Mouse (Mus musculus) heart, embryonic 15.5 days (tissue): ENCODE results near the gene Tex52. TPM values are rescaled to one million over a fixed set of nuclear protein-coding genes. Genes with fewer than 3 reads are reported as not detected.

ENCODE experiments used
- ATAC-seq: fragments of 200-750 bp; cut with Nextera tagmentation; replicated peaks from 2 replicates; pipeline ENCODE4 v1.8.0; 2017; ENCODE audit warnings: low read depth, moderate TSS enrichment; ENCODE audit not compliant: insufficient number of reproducible peaks, insufficient read depth, low FRiP score
- H3K27ac ChIP-seq: fragments of 300-500 bp; sonication (generic); 2 replicates; pipeline ENCODE4 v1.5.1; 2015; ENCODE audit warnings: mild to moderate bottlenecking, inconsistent platforms
- H3K27me3 ChIP-seq: fragments of 300-500 bp; sonication (generic); 2 replicates; pipeline ENCODE4 v1.6.1; 2015; ENCODE audit warnings: inconsistent platforms
- H3K36me3 ChIP-seq: fragments of 300-500 bp; sonication (generic); 2 replicates; pipeline ENCODE4 v1.6.1; 2015; ENCODE audit warnings: mild to moderate bottlenecking, inconsistent platforms
- H3K4me1 ChIP-seq: fragments of 300-500 bp; sonication (generic); replicated peaks from 2 replicates; pipeline ENCODE4 v1.6.1; 2015; ENCODE audit warnings: inconsistent platforms
- H3K4me2 ChIP-seq: fragments of 300-500 bp; sonication (generic); 2 replicates; pipeline ENCODE4 v1.6.1; 2015; ENCODE audit warnings: inconsistent platforms, mild to moderate bottlenecking, moderate library complexity
- H3K4me3 ChIP-seq: fragments of 300-500 bp; sonication (generic); 2 replicates; pipeline ENCODE4 v1.5.1; 2015; ENCODE audit warnings: mild to moderate bottlenecking, inconsistent platforms
- H3K9ac ChIP-seq: fragments of 300-500 bp; sonication (generic); 2 replicates; pipeline ENCODE4 v1.6.1; 2015; ENCODE audit warnings: mild to moderate bottlenecking, inconsistent platforms
- H3K9me3 ChIP-seq: fragments of 300-500 bp; sonication (generic); replicated peaks from 2 replicates; pipeline ENCODE4 v1.6.1; 2016; ENCODE audit warnings: inconsistent platforms
- WGBS: fragments of 180-500 bp; shearing (Covaris S2); methylation state at CpG from one replicate; pipeline ENCODE4 v1.1.7; 2015; ENCODE audit warnings: mixed read lengths; 5-methylcytosine and 5-hydroxymethylcytosine counted together
- polyA plus RNA-seq: library from polyadenylated mRNA; unstranded; fragments of >200 nt; fragmentation: Nextera tagmentation; extraction: Ambion mirVana; gene quantifications from 2 replicates; pipeline ENCODE4 v1.2.1, GENCODE M21; 2015

The Tex52 gene
- polyA plus RNA-seq, 1 experiment from 2014 or later = 0.18 TPM

GRCm38 (mm10) chr6:128355726-128356416 lies 19.4 kb upstream of the Tex52 start, which contains the start of gene Tulp3:
TSS of gene Tulp3 (minus strand) at chr6:128355851.
- WGBS = under 1% methylated on average over 42 of the region's 42 CpGs
- peaks cover 22% of the 10 kb centered on the region for H3K36me3 ChIP-seq
- ATAC-seq = peak; percentile 99

GRCm38 (mm10) chr6:128358999-128359398 lies 16.3 kb upstream of the Tex52 start:
- ATAC-seq = no peak
- H3K9ac ChIP-seq = no peak overlapping the region
- H3K4me3 ChIP-seq = no peak overlapping the region
- H3K36me3 ChIP-seq = peaks cover 22% of the 10 kb centered on the region
- no peak overlapping the region for H3K4me2 ChIP-seq
- no peaks in the 10 kb centered on the region for H3K9me3 ChIP-seq
- H3K4me1 ChIP-seq = peaks cover 32% of the 10 kb centered on the region
- WGBS = 31% methylated on average over 2 of the region's 2 CpGs
- no peaks in the 10 kb centered on the region for H3K27me3 ChIP-seq
- no peak overlapping the region for H3K27ac ChIP-seq

More at GRCm38 (mm10) chr6:128355726-128356416, 19.4 kb upstream of the Tex52 start, which contains the start of gene Tulp3:
- H3K4me1 ChIP-seq = peaks cover 15% of the 10 kb centered on the region
- peak within 1 kb of the TSS; percentile 78 for H3K27ac ChIP-seq
- peak within 1 kb of the TSS; percentile 72 for H3K9ac ChIP-seq
- peak within 1 kb of the TSS; percentile 87 for H3K4me2 ChIP-seq
- H3K27me3 ChIP-seq = no peaks in the 10 kb centered on the region
- H3K9me3 ChIP-seq = no peaks in the 10 kb centered on the region
- peak within 1 kb of the TSS; percentile 69 for H3K4me3 ChIP-seq

- Histone ChIP-seq H3K4me3 (peak overlapping the region; percentile 80), H3K9me3 (no peaks in the 10 kb centered on the region), H3K27ac (peak overlapping the region; percentile 94), H3K4me2 (peak overlapping the region; percentile 84), H3K9ac (peak overlapping the region; percentile 76), H3K4me1 (peaks cover 39% of the 10 kb centered on the region), H3K36me3 (peaks cover 30% of the 10 kb centered on the region), H3K27me3 (no peaks in the 10 kb centered on the region)
- no peak for ATAC-seq
- WGBS = 15% methylated on average over 9 of the region's 9 CpGs
Observed at GRCm38 (mm10) chr6:128361901-128362300, 13.4 kb upstream of the Tex52 start.

GRCm38 (mm10) chr6:128362381-128363006 lies 12.8 kb upstream of the Tex52 start, which contains the start of the genes Rhno1 and Foxm1:
TSS of gene Rhno1 (minus strand) at chr6:128362911.
TSS of gene Foxm1 (plus strand) at chr6:128362967.
- Histone ChIP-seq H3K27ac (peak within 1 kb of the TSS; percentile 94), H3K9me3 (no peaks in the 10 kb centered on the region), H3K4me3 (peak within 1 kb of the TSS; percentile 80), H3K9ac (peak within 1 kb of the TSS; percentile 76), H3K4me1 (peaks cover 39% of the 10 kb centered on the region), H3K27me3 (no peaks in the 10 kb centered on the region), H3K36me3 (peaks cover 28% of the 10 kb centered on the region), H3K4me2 (peak within 1 kb of the TSS; percentile 84)
- ATAC-seq = peak; percentile 87
- under 1% methylated on average over 76 of the region's 76 CpGs for WGBS

- H3K4me3 ChIP-seq = peak overlapping the region; percentile 80
- peaks cover 26% of the 10 kb centered on the region for H3K36me3 ChIP-seq
- H3K4me1 ChIP-seq = peaks cover 39% of the 10 kb centered on the region
- no peak; the same call in 1 of the 2 replicates for ATAC-seq
- no peaks in the 10 kb centered on the region for H3K9me3 ChIP-seq
- under 1% methylated on average over 46 of the region's 46 CpGs for WGBS
- peak overlapping the region; percentile 84 for H3K4me2 ChIP-seq
- peak overlapping the region; percentile 76 for H3K9ac ChIP-seq
- H3K27me3 ChIP-seq = no peaks in the 10 kb centered on the region
- H3K27ac ChIP-seq = peak overlapping the region; percentile 94
Observed at GRCm38 (mm10) chr6:128363007-128363825, 12.0 kb upstream of the Tex52 start.

GRCm38 (mm10) chr6:128364721-128365120 lies 10.5 kb upstream of the Tex52 start:
- ATAC-seq = no peak
- Histone ChIP-seq H3K4me2 (0 out of 2 replicates have a peak overlapping the region, but pooled peaks have one; percentile 20), H3K4me1 (peaks cover 39% of the 10 kb centered on the region), H3K9me3 (no peaks in the 10 kb centered on the region), H3K27ac (no peak overlapping the region), H3K9ac (no peak overlapping the region), H3K4me3 (no peak overlapping the region), H3K27me3 (no peaks in the 10 kb centered on the region), H3K36me3 (peaks cover 31% of the 10 kb centered on the region)
- 67% methylated on average over 6 of the region's 6 CpGs for WGBS

- H3K4me3 ChIP-seq = no peak overlapping the region
- H3K36me3 ChIP-seq = peaks cover 48% of the 10 kb centered on the region
- no peaks in the 10 kb centered on the region for H3K27me3 ChIP-seq
- H3K9me3 ChIP-seq = no peaks in the 10 kb centered on the region
- H3K4me2 ChIP-seq = no peak overlapping the region
- no peak overlapping the region for H3K27ac ChIP-seq
- 85% methylated on average over 5 of the region's 5 CpGs for WGBS
- no peak for ATAC-seq
- H3K4me1 ChIP-seq = peaks cover 31% of the 10 kb centered on the region
- no peak overlapping the region for H3K9ac ChIP-seq
Observed at GRCm38 (mm10) chr6:128366466-128366865, 8.8 kb upstream of the Tex52 start.

GRCm38 (mm10) chr6:128370040-128370439 lies 5.2 kb upstream of the Tex52 start:
- no peak overlapping the region for H3K4me2 ChIP-seq
- no peaks in the 10 kb centered on the region for H3K27me3 ChIP-seq
- H3K36me3 ChIP-seq = peaks cover 80% of the 10 kb centered on the region
- H3K4me3 ChIP-seq = no peak overlapping the region
- H3K4me1 ChIP-seq = peaks cover 13% of the 10 kb centered on the region; the same call in 1 of the 2 replicates
- 75% methylated on average over 5 of the region's 5 CpGs for WGBS
- H3K27ac ChIP-seq = no peak overlapping the region
- H3K9ac ChIP-seq = no peak overlapping the region
- ATAC-seq = no peak
- H3K9me3 ChIP-seq = no peaks in the 10 kb centered on the region

- peaks cover 6% of the 10 kb centered on the region; the same call in 1 of the 2 replicates for H3K4me1 ChIP-seq
- H3K9ac ChIP-seq = no peak overlapping the region
- H3K27me3 ChIP-seq = no peaks in the 10 kb centered on the region
- H3K4me2 ChIP-seq = no peak overlapping the region
- no peaks in the 10 kb centered on the region for H3K9me3 ChIP-seq
- H3K4me3 ChIP-seq = no peak overlapping the region
- WGBS = 85% methylated on average over 17 of the region's 17 CpGs
- H3K36me3 ChIP-seq = peaks cover 36% of the 10 kb centered on the region
- ATAC-seq = no peak
- no peak overlapping the region for H3K27ac ChIP-seq
Observed at GRCm38 (mm10) chr6:128376371-128377085, 1.3 kb downstream of the Tex52 start.

- no peak overlapping the region for H3K4me2 ChIP-seq
- peaks cover 5% of the 10 kb centered on the region; the same call in 1 of the 2 replicates for H3K36me3 ChIP-seq
- ATAC-seq = no peak
- WGBS = 74% methylated on average over 16 of the region's 16 CpGs
- no peak overlapping the region for H3K9ac ChIP-seq
- no peaks in the 10 kb centered on the region for H3K27me3 ChIP-seq
- H3K4me1 ChIP-seq = peaks cover 6% of the 10 kb centered on the region; the same call in 1 of the 2 replicates
- H3K4me3 ChIP-seq = no peak overlapping the region
- no peaks in the 10 kb centered on the region for H3K9me3 ChIP-seq
- no peak overlapping the region for H3K27ac ChIP-seq
Observed at GRCm38 (mm10) chr6:128379636-128380035, 4.4 kb downstream of the Tex52 start.
